Mouse (Mus musculus) hindbrain, embryonic 12.5 days (tissue): ENCODE measurements at regions not wholly inside any gene's neighbourhood (a gene's known extent, or its start where the extent isn't known, plus 50 kb on each side); places are given as distances from the start of the nearest gene placed in this dataset.

ENCODE experiments used
- ATAC-seq: fragments of 200-750 bp; cut with Nextera tagmentation; 2 replicates; pipeline ENCODE4 v1.8.0; 2017; ENCODE audit warnings: moderate TSS enrichment; ENCODE audit not compliant: low FRiP score
- H3K27ac ChIP-seq: fragments of 300-500 bp; sonication (generic); 2 replicates; pipeline ENCODE4 v1.5.1; 2016; ENCODE audit warnings: mild to moderate bottlenecking
- H3K27me3 ChIP-seq: fragments of 300-500 bp; sonication (generic); 2 replicates; pipeline ENCODE4 v1.6.1; 2016; ENCODE audit warnings: mild to moderate bottlenecking
- H3K36me3 ChIP-seq: fragments of 300-500 bp; sonication (generic); 2 replicates; pipeline ENCODE4 v1.6.1; 2016; ENCODE audit warnings: mild to moderate bottlenecking
- H3K4me1 ChIP-seq: fragments of 300-500 bp; sonication (generic); 2 replicates; pipeline ENCODE4 v1.6.1; 2016
- H3K4me2 ChIP-seq: fragments of 300-500 bp; sonication (generic); replicated peaks from 2 replicates; pipeline ENCODE4 v1.6.1; 2016; ENCODE audit warnings: mild to moderate bottlenecking
- H3K4me3 ChIP-seq: fragments of 300-500 bp; sonication (generic); 2 replicates; pipeline ENCODE4 v1.5.1; 2016; ENCODE audit warnings: mild to moderate bottlenecking
- H3K9ac ChIP-seq: fragments of 300-500 bp; sonication (generic); 2 replicates; pipeline ENCODE4 v1.6.1; 2016; ENCODE audit warnings: mild to moderate bottlenecking, moderate library complexity
- H3K9me3 ChIP-seq: fragments of 300-500 bp; sonication (generic); replicated peaks from 2 replicates; pipeline ENCODE4 v1.6.1; 2016; ENCODE audit warnings: mild to moderate bottlenecking
- WGBS: fragments of 180-500 bp; shearing (Covaris S2); methylation state at CpG from one replicate; pipeline ENCODE4 v1.1.7; 2016; 5-methylcytosine and 5-hydroxymethylcytosine counted together

DNA sequence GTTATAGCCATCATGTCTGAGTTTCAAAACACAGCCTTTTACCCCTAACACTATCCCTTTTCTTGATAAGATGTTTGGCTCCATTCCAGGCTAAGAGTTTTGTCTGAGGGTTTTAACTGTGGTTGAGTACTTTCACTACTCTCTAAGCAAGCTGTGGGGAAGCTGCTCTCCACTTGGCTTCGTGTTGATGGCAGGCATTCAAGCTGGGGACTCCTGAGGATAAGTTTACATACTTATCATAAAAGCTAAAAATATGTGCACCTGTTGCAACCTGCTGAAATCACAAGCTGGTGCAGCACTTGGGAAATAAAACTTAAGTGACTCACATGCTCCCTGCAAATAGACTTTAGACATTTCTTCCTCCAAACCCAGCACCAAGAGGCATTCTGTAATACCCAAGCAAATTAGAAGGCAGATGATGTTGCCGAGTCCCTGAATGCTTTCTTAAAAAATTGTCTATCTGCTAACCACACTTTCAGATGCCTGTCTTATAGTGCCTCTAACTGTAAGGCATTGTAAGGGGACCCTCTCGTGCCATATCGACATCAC lies 169.3 kb downstream of the Lnpk start:
- Histone ChIP-seq H3K9ac (no peak overlapping the region), H3K9me3 (no peaks in the 10 kb centered on the region), H3K4me2 (no peak overlapping the region), H3K4me1 (peaks cover 2% of the 10 kb centered on the region), H3K36me3 (no peaks in the 10 kb centered on the region), H3K4me3 (no peak overlapping the region), H3K27ac (no peak overlapping the region), H3K27me3 (no peaks in the 10 kb centered on the region)
- ATAC-seq, result no peak
- WGBS, result 83% methylated on average over 4 of the region's 4 CpGs

- Histone ChIP-seq H3K27ac (no peak overlapping the region; the same call in 1 of the 2 replicates), H3K9ac (no peak overlapping the region), H3K9me3 (no peaks in the 10 kb centered on the region), H3K36me3 (no peaks in the 10 kb centered on the region), H3K4me2 (no peak overlapping the region), H3K27me3 (no peaks in the 10 kb centered on the region), H3K4me3 (no peak overlapping the region), H3K4me1 (peaks cover 6% of the 10 kb centered on the region)
- WGBS, result 62% methylated on average over 3 of the region's 3 CpGs
- ATAC-seq, result no peak
Measured at GRCm38 (mm10) chr2:74404493-74404892, 174.7 kb downstream of the Lnpk start.

DNA sequence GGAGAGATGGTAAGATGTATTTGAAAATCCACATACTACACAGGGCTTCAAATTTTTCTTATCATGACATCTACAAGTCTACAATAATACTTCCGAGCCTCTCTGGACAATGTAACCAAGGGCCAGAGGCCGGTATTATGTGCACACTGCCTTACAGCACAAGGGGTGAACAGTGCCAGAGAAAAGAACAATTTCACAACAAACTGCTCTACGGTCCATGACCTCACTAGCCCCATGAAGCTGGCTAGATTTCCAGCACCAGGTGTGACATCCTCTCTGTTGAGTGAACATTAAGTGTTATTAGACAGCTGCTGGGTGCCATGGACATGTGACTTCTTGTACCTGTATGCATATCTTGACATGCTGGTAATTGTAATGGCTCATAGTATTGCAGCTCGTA lies 188.2 kb downstream of the Lnpk start:
- H3K4me3 ChIP-seq, result no peak overlapping the region
- no peak overlapping the region for H3K4me2 ChIP-seq
- H3K9me3 ChIP-seq, result no peaks in the 10 kb centered on the region
- no peaks in the 10 kb centered on the region for H3K4me1 ChIP-seq
- no peaks in the 10 kb centered on the region for H3K36me3 ChIP-seq
- 90% methylated on average over 4 of the region's 4 CpGs for WGBS
- no peak overlapping the region for H3K27ac ChIP-seq
- H3K27me3 ChIP-seq, result no peaks in the 10 kb centered on the region
- no peak for ATAC-seq
- H3K9ac ChIP-seq, result no peak overlapping the region

DNA sequence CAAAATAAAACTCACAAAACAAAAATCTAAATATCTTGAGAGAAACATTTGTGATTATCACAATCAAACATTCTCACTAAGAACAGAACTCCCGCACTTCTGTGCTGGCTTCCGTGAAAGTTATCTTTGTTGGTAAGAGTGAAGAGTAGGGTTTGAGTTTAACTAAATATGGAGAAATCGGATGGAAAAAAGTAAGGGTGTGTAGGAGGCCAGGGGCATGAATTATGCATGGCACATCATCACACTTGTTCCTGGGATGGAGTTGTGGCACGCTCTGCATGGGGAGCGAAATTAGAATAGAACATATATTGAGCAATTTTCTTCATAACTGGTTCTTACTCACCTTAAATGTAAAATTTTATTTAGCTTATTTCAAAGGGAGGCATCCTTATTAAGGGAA lies 191.2 kb downstream of the Lnpk start:
- H3K9ac ChIP-seq, result no peak overlapping the region
- no peaks in the 10 kb centered on the region for H3K4me1 ChIP-seq
- no peak for ATAC-seq
- 90% methylated on average over 5 of the region's 5 CpGs for WGBS
- no peak overlapping the region for H3K4me2 ChIP-seq
- no peak overlapping the region for H3K4me3 ChIP-seq
- H3K9me3 ChIP-seq, result no peaks in the 10 kb centered on the region
- H3K27ac ChIP-seq, result no peak overlapping the region
- H3K27me3 ChIP-seq, result no peaks in the 10 kb centered on the region
- H3K36me3 ChIP-seq, result no peaks in the 10 kb centered on the region

- ATAC-seq, result no peak
- 85% methylated on average over 1 of the region's 1 CpGs for WGBS
Measured at GRCm38 (mm10) chr2:74384918-74385317, 194.3 kb downstream of the Lnpk start.

GRCm38 (mm10) chr2:74380574-74381287 lies 198.5 kb downstream of the Lnpk start:
- H3K4me2 ChIP-seq, result no peak overlapping the region
- no peak overlapping the region for H3K27ac ChIP-seq
- H3K9me3 ChIP-seq, result no peaks in the 10 kb centered on the region
- no peak overlapping the region for H3K9ac ChIP-seq
- H3K36me3 ChIP-seq, result no peaks in the 10 kb centered on the region
- H3K4me1 ChIP-seq, result no peaks in the 10 kb centered on the region
- H3K27me3 ChIP-seq, result no peaks in the 10 kb centered on the region
- no peak overlapping the region for H3K4me3 ChIP-seq
- ATAC-seq, result no peak
- 81% methylated on average over 7 of the region's 7 CpGs for WGBS

More at GRCm38 (mm10) chr2:74384918-74385317, 194.3 kb downstream of the Lnpk start:
- H3K27ac ChIP-seq, result no peak overlapping the region
- no peak overlapping the region for H3K9ac ChIP-seq
- no peak overlapping the region for H3K4me2 ChIP-seq
- H3K27me3 ChIP-seq, result no peaks in the 10 kb centered on the region
- no peaks in the 10 kb centered on the region for H3K36me3 ChIP-seq
- H3K4me3 ChIP-seq, result no peak overlapping the region
- H3K9me3 ChIP-seq, result no peaks in the 10 kb centered on the region
- no peaks in the 10 kb centered on the region for H3K4me1 ChIP-seq

- H3K27ac ChIP-seq, result no peak overlapping the region
- H3K36me3 ChIP-seq, result no peaks in the 10 kb centered on the region
- no peaks in the 10 kb centered on the region for H3K27me3 ChIP-seq
- H3K9ac ChIP-seq, result no peak overlapping the region
- ATAC-seq, result no peak
- no peaks in the 10 kb centered on the region for H3K4me1 ChIP-seq
- H3K9me3 ChIP-seq, result no peaks in the 10 kb centered on the region
- H3K4me3 ChIP-seq, result no peak overlapping the region
- H3K4me2 ChIP-seq, result no peak overlapping the region
- 94% methylated on average over 3 of the region's 3 CpGs for WGBS
Measured at GRCm38 (mm10) chr2:74378709-74379108, 200.5 kb downstream of the Lnpk start.

DNA sequence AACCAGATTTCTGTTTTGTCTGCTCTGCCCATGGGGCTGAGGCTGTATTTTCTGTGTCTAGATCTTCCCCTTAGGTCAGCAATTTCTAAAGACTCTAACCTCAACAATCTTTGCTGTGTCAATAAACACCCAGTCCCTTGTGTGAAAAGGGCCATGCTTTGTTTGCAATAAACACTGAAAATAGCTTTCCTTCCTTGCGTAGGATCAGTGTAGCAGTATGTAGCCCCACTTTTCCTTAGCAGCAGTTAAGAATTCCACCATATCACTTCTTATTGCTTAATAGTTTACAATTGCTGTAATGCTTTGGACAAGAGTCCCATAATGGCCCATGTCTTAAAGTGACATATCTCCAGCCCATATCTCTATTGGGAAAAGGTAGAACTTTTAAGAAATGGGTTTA lies 205.3 kb downstream of the Lnpk start:
- Histone ChIP-seq H3K36me3 (no peaks in the 10 kb centered on the region), H3K27ac (no peak overlapping the region), H3K4me1 (no peaks in the 10 kb centered on the region), H3K4me3 (no peak overlapping the region), H3K9me3 (no peaks in the 10 kb centered on the region), H3K4me2 (no peak overlapping the region), H3K27me3 (no peaks in the 10 kb centered on the region), H3K9ac (no peak overlapping the region)
- no peak for ATAC-seq
- WGBS, result 75% methylated on average over 1 of the region's 1 CpGs

DNA sequence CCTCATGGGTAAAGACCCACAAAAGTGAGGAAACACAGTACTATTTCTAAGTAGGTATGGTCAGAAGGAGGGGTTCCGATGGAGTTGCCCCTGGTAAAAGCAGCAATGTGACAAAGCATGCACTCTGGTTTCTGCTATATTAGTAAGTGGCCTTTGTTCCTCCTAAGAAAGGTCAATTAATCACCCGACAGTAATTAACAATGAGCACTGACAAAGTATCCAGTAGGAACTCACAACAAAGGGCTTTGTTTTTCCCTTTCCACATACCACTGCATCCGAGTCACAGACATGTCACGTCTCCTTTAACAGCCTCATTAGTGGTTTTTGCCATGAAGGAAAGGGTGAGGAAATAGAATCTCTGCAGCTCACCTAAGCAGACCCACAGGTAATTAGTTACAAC lies 206.2 kb downstream of the Lnpk start:
- Histone ChIP-seq H3K27me3 (no peaks in the 10 kb centered on the region), H3K9ac (no peak overlapping the region), H3K27ac (no peak overlapping the region), H3K4me1 (no peaks in the 10 kb centered on the region), H3K9me3 (no peaks in the 10 kb centered on the region), H3K4me3 (no peak overlapping the region), H3K4me2 (no peak overlapping the region), H3K36me3 (no peaks in the 10 kb centered on the region)
- ATAC-seq, result no peak
- WGBS, result 42% methylated on average over 4 of the region's 4 CpGs

DNA sequence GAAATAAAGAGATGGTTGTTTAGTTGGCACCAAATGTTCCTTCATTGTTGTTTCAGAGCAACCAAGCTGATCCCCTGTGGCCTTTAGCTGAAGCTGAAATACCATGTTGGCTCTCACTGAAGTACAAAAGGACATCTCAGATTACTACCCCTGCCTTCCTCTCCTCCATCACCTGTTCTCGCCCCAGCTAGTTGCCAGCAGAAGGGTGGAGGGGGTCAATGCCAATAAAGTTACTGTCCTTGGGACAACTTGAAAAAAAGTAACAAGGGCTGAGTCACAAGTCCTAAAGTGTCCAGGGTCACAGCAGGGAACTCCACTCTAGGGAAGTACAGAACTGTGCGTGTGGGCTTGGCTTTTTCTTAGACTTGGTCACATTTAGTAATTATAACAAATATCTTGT lies 216.0 kb downstream of the Lnpk start:
- no peaks in the 10 kb centered on the region for H3K9me3 ChIP-seq
- 91% methylated on average over 2 of the region's 2 CpGs for WGBS
- H3K36me3 ChIP-seq, result no peaks in the 10 kb centered on the region
- no peaks in the 10 kb centered on the region for H3K4me1 ChIP-seq
- H3K4me3 ChIP-seq, result no peak overlapping the region
- H3K4me2 ChIP-seq, result no peak overlapping the region
- H3K27me3 ChIP-seq, result no peaks in the 10 kb centered on the region
- ATAC-seq, result no peak
- no peak overlapping the region for H3K27ac ChIP-seq
- no peak overlapping the region for H3K9ac ChIP-seq

GRCm38 (mm10) chr2:74354591-74354990 lies 224.6 kb downstream of the Lnpk start:
- no peaks in the 10 kb centered on the region for H3K4me1 ChIP-seq
- H3K27me3 ChIP-seq, result no peaks in the 10 kb centered on the region
- H3K9me3 ChIP-seq, result no peaks in the 10 kb centered on the region
- no peaks in the 10 kb centered on the region for H3K36me3 ChIP-seq
- H3K4me2 ChIP-seq, result no peak overlapping the region
- no peak for ATAC-seq
- WGBS, result 71% methylated on average over 8 of the region's 8 CpGs
- no peak overlapping the region for H3K9ac ChIP-seq
- no peak overlapping the region for H3K4me3 ChIP-seq
- no peak overlapping the region for H3K27ac ChIP-seq

- no peak overlapping the region for H3K27ac ChIP-seq
- H3K4me3 ChIP-seq, result no peak overlapping the region
- H3K4me2 ChIP-seq, result no peak overlapping the region
- no peak for ATAC-seq
- no peak overlapping the region for H3K9ac ChIP-seq
- 75% methylated on average over 6 of the region's 6 CpGs for WGBS
- no peaks in the 10 kb centered on the region for H3K4me1 ChIP-seq
- H3K9me3 ChIP-seq, result no peaks in the 10 kb centered on the region
- H3K27me3 ChIP-seq, result no peaks in the 10 kb centered on the region
- no peaks in the 10 kb centered on the region for H3K36me3 ChIP-seq
Measured at GRCm38 (mm10) chr2:74349809-74350208, 229.4 kb downstream of the Lnpk start.

DNA sequence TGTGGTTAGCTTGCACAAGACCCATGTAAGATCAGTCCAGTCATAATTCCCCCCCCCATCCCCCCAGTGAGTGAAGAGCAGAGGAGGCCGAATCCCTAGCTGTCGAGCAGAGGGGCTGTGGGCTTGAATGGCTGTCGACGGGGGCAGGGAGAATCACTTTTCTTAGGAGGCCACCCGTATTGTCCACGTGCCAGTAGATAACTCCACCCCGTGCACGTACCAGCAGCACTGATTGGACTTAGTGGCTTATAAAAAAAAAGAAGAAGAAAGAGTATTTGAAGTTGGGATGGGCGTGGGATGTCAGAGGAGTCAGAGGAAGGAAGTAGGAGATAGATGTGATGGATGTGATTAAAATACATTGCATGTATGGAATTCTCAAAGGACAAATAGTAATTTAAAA lies 272.9 kb downstream of the Lnpk start:
- no peaks in the 10 kb centered on the region for H3K9me3 ChIP-seq
- WGBS, result 84% methylated on average over 9 of the region's 9 CpGs
- no peak overlapping the region for H3K27ac ChIP-seq
- H3K4me1 ChIP-seq, result 0 out of 2 replicates have a peak, but pooled peaks cover under 1% of the 10 kb centered on the region
- no peak overlapping the region for H3K4me3 ChIP-seq
- no peak overlapping the region for H3K4me2 ChIP-seq
- no peak for ATAC-seq
- no peaks in the 10 kb centered on the region for H3K36me3 ChIP-seq
- peaks cover 4% of the 10 kb centered on the region; the same call in 1 of the 2 replicates for H3K27me3 ChIP-seq
- no peak overlapping the region for H3K9ac ChIP-seq
